Mouse (Mus musculus): Measurements from ENCODE around the gene Nudt13. TPM values are rescaled to one million over a fixed set of nuclear protein-coding genes. Genes with fewer than 3 reads are reported as not detected.
A peak's percentile ranks its signal among the peaks of the same experiment; 100 is the strongest.

Gene Nudt13
- polyA plus RNA-seq, 1 experiment, result 36.6 TPM

DNA sequence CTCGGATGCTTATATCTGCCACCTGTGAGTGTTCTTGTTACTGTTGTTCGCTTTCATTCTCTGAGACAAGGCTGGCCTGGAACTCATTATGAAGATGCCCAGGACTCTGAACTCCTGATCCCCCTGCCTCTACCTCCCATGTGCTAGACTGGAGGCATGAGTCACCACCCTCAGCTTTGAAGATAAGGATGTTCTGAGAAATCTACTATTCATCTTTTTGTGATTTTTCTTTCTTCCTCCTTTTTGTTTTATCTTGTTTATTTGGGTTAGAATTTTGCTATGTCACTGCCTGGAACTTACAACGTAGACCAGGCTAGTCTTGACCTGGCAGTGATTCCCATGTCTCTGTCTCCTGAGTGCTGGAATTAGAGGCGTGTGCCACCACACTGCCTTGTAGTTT is 36.8 kb downstream of the Nudt13 start:
- no peak overlapping the region for H3K4me3 ChIP-seq (ENCODE audit: insufficient read depth, low read length)
- TF ChIP-seq POLR2A (IDR thresholded peaks at IDR 0.05; ENCODE audit: borderline replicate concordance, low read depth, low read length) (no peak), CTCF (IDR thresholded peaks at IDR 0.05; ENCODE audit: low read depth, low read length) (no peak)
- H3K27ac ChIP-seq (ENCODE audit: insufficient read depth, low read depth, low read length), result no peak overlapping the region
- no peaks in the 10 kb centered on the region for H3K4me1 ChIP-seq (ENCODE audit: control insufficient read depth, insufficient read depth, low read length)

DNA sequence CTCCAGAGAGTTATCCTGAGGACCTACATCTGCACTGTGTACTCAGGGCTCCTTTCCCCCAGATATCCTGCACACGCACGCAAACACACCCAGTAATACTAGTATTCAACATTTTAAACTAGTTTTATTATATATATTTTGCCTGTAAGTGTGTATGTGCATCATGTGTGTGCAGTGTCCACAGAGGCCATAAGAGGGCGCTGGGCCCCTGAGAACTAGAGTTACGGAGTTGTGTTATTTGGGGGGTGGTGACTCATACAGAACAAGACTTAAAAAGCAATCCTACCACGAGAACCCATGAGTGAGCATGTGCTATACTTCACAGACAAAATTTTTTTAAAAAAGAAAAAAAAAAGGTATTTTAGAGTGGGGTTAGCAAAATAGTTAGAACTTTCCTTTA is 44.9 kb downstream of the Nudt13 start:
- Histone ChIP-seq H3K4me3 (ENCODE audit: insufficient read depth, low read length) (no peak overlapping the region), H3K27ac (ENCODE audit: insufficient read depth, low read depth, low read length) (no peak overlapping the region), H3K4me1 (ENCODE audit: control insufficient read depth, insufficient read depth, low read length) (no peaks in the 10 kb centered on the region)
- no peak for TF ChIP-seq CTCF (IDR thresholded peaks at IDR 0.05; ENCODE audit: low read depth, low read length)
- TF ChIP-seq POLR2A (IDR thresholded peaks at IDR 0.05; ENCODE audit: borderline replicate concordance, low read depth, low read length), result no peak

DNA sequence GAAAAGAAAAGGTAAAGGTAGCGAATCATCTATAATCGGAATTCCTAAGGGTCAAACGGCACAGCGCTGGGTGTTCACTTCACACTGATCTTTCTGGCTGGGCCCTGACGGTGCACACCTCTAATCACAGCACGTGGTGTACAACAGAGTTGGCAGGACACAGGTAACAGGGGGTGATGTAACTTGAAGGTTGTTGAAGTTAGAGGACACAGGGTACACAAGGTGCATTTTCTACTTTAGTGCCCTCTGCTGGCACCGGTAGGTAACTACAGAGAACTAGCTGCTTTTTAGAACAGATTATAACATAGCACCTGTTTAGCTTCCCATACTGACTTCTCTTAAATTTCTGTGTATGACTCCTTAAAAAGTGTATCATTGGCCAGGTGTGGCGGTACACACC is 45.7 kb downstream of the Nudt13 start:
- Histone ChIP-seq H3K4me1 (ENCODE audit: control insufficient read depth, insufficient read depth, low read length) (no peaks in the 10 kb centered on the region), H3K4me3 (ENCODE audit: insufficient read depth, low read length) (no peak overlapping the region), H3K27ac (ENCODE audit: insufficient read depth, low read depth, low read length) (no peak overlapping the region)
- TF ChIP-seq CTCF (IDR thresholded peaks at IDR 0.05; ENCODE audit: low read depth, low read length) (peak; percentile 64), POLR2A (IDR thresholded peaks at IDR 0.05; ENCODE audit: borderline replicate concordance, low read depth, low read length) (no peak)

DNA sequence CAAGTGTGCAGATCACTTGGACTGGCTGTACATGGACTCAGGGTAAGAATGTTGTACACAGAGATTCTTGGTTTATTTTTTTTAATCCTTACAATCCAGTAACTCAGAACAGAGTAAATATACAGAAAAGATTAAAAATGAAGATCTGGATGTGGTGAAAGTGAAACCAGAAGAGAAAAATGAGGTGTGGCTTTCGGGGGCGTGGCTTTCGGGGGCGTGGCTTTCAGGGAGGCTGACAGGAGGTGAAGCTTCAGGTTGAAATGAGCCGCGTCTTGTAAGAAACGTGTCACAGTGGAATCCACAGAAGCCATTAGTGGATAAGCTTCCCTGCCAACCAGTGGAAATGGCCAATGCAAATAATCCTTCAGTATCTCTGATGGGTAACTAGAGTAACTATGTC is 46.4 kb downstream of the Nudt13 start:
- Histone ChIP-seq H3K4me3 (ENCODE audit: insufficient read depth, low read length) (no peak overlapping the region), H3K4me1 (ENCODE audit: control insufficient read depth, insufficient read depth, low read length) (no peaks in the 10 kb centered on the region), H3K27ac (ENCODE audit: insufficient read depth, low read depth, low read length) (no peak overlapping the region)
- TF ChIP-seq POLR2A (IDR thresholded peaks at IDR 0.05; ENCODE audit: borderline replicate concordance, low read depth, low read length) (no peak), CTCF (IDR thresholded peaks at IDR 0.05; ENCODE audit: low read depth, low read length) (no peak)

DNA sequence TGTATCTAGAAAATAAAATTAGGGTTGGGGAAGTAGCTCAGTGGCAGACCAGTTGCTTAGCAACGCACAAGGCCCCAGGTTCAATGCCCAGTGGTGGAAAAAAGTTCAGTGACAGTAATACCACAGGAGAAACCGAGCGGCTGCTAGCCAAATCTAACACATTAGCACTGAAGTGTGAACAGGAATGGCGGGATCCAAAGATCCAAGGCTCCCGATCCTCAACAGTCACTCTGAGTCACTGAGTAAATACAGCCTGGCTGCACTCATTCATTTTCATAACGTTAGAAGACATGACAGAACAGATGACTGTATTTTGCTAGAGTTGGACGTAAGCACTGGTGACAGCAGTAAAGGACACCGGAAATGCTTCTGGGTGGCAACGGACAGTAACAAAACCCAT is 51.4 kb downstream of the Nudt13 start:
- Histone ChIP-seq H3K4me1 (ENCODE audit: control insufficient read depth, insufficient read depth, low read length) (peaks cover 6% of the 10 kb centered on the region), H3K4me3 (ENCODE audit: insufficient read depth, low read length) (no peak overlapping the region), H3K27ac (ENCODE audit: insufficient read depth, low read depth, low read length) (no peak overlapping the region)
- no peak for TF ChIP-seq POLR2A (IDR thresholded peaks at IDR 0.05; ENCODE audit: borderline replicate concordance, low read depth, low read length)
- TF ChIP-seq CTCF (IDR thresholded peaks at IDR 0.05; ENCODE audit: low read depth, low read length), result no peak

DNA sequence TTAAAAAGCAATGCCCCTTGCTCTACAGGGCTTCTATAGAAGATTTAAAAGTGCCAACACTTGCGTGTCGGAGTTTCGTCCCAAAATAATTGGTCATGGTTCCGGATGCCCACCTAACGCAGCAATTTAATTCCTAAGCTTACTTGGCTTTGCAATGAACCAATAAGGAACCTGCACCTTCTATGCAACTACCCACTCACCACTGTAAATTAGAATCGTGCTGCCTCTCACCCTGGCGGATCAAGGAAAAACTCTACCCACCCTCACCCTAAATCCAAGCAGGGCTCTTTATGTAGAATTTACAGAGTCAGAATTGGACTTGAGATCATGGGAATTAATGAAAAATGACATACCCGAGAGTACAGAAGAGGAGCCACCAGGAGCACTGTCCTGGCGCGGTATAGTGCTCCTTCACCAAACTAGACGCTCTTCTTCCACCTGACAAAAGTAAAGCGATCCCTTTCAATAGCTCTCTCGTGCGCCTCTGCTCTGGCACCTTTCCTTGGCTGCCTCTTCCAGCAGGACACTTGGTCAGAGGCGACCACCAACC is 53.0 kb downstream of the Nudt13 start:
- no peak for TF ChIP-seq POLR2A (IDR thresholded peaks at IDR 0.05; ENCODE audit: borderline replicate concordance, low read depth, low read length)
- no peak for TF ChIP-seq CTCF (IDR thresholded peaks at IDR 0.05; ENCODE audit: low read depth, low read length)
- Histone ChIP-seq H3K4me1 (ENCODE audit: control insufficient read depth, insufficient read depth, low read length) (peaks cover 6% of the 10 kb centered on the region), H3K4me3 (ENCODE audit: insufficient read depth, low read length) (peak overlapping the region; percentile 85), H3K27ac (ENCODE audit: insufficient read depth, low read depth, low read length) (peak overlapping the region; percentile 45)

DNA sequence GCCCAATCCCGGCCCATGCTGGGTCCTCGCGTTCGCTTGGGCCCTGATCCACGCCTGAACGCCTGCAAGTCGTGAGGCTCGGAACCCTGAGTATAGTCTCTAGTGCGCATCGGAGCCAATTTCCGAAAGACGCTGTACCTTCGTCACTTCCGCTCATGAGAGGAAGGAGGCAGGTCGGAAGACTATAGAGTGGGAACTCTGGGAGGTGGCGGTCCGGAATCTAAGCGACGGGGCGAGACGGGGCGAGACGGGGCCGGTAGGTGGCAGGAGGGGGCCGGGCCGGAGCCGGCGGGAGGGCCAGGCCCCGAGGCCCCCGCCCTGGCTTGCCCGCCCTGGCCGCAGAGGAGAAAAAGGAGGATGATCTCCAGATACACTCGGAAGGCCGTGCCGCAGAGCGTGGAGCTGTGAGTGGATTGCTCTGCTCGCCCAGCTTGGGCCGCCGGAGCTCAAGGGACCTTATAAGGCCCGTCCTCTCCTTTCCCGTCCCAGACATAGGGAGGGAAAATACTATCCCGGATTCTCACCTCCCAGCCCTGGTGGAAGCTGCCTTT is 53.6 kb downstream of the Nudt13 start, which contains the start of the genes Ecd and Fam149b:
TSS of gene Ecd (minus strand) at position 131 of the 551 bp plus-strand sequence.
TSS of gene Fam149b (plus strand) at position 172 of the 551 bp plus-strand sequence.
- Histone ChIP-seq H3K4me1 (ENCODE audit: control insufficient read depth, insufficient read depth, low read length) (peaks cover 6% of the 10 kb centered on the region), H3K4me3 (ENCODE audit: insufficient read depth, low read length) (peak within 1 kb of the TSS; percentile 90), H3K27ac (ENCODE audit: insufficient read depth, low read depth, low read length) (peak within 1 kb of the TSS; percentile 70)
- TF ChIP-seq POLR2A (IDR thresholded peaks at IDR 0.05; ENCODE audit: borderline replicate concordance, low read depth, low read length) (no peak), CTCF (IDR thresholded peaks at IDR 0.05; ENCODE audit: low read depth, low read length) (no peak)

DNA sequence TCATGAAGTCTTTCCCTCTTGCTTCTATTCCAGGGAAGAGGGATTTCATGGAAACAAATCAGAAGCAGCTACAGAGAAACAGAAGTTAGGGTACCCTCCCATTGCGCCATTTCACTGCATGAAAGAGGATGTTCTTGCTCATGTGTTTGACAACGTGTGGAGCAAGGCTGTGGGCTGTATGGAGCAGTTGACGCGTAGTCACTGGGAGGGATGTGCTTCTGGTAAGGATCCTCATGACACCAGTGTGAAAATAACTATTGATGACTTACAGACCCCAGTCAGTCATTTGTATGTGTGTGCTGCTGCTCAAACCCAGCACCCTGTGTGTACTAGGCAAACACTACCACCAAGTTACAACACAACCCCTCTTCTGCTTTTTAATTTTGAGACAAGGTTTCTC is 68.7 kb downstream of the Nudt13 start:
- Histone ChIP-seq H3K27ac (ENCODE audit: insufficient read depth, low read depth, low read length) (no peak overlapping the region), H3K4me1 (ENCODE audit: control insufficient read depth, insufficient read depth, low read length) (peaks cover 9% of the 10 kb centered on the region), H3K4me3 (ENCODE audit: insufficient read depth, low read length) (no peak overlapping the region)
- no peak for TF ChIP-seq CTCF (IDR thresholded peaks at IDR 0.05; ENCODE audit: low read depth, low read length)
- TF ChIP-seq POLR2A (IDR thresholded peaks at IDR 0.05; ENCODE audit: borderline replicate concordance, low read depth, low read length), result no peak

Other genes with a start within 250 kb of the Nudt13 start
- 9.4 and 9.8 TPM in 2 replicates for gene Saysd1, start 156.2 kb upstream of the Nudt13 start, polyA plus RNA-seq (2012; ENCODE audit: insufficient read depth, insufficient read length, missing spikeins)
- gene Kcnk5, start 112.9 kb upstream of the Nudt13 start, polyA plus RNA-seq (2012; ENCODE audit: insufficient read depth, insufficient read length, missing spikeins), result 0.16 and 0.45 TPM in 2 replicates
- not detected in 2 replicates for gene Kcnk16, start 25.5 kb upstream of the Nudt13 start, polyA plus RNA-seq (2012; ENCODE audit: insufficient read depth, insufficient read length, missing spikeins)
- 25.0 and 29.4 TPM in 2 replicates for gene Ecd, start 53.4 kb downstream of the Nudt13 start, polyA plus RNA-seq (2012; ENCODE audit: insufficient read depth, insufficient read length, missing spikeins)
- 21.4 and 30.6 TPM in 2 replicates for gene Fam149b, start 53.5 kb downstream of the Nudt13 start, polyA plus RNA-seq (2012; ENCODE audit: insufficient read depth, insufficient read length, missing spikeins)
- 42.3 and 49.4 TPM in 2 replicates for gene Dnajc9, start 94.2 kb downstream of the Nudt13 start, polyA plus RNA-seq (2012; ENCODE audit: insufficient read depth, insufficient read length, missing spikeins)
- gene Mrps16, start 98.9 kb downstream of the Nudt13 start, polyA plus RNA-seq (2012; ENCODE audit: insufficient read depth, insufficient read length, missing spikeins), result 37.0 and 37.5 TPM in 2 replicates
- not detected in 2 replicates for gene Cfap70, start 157.5 kb downstream of the Nudt13 start, polyA plus RNA-seq (2012; ENCODE audit: insufficient read depth, insufficient read length, missing spikeins)
- 140 and 141 TPM in 2 replicates for gene Anxa7, start 185.4 kb downstream of the Nudt13 start, polyA plus RNA-seq (2012; ENCODE audit: insufficient read depth, insufficient read length, missing spikeins)
- 1.9 and 2.4 TPM in 2 replicates for gene Mss51, start 202.2 kb downstream of the Nudt13 start, polyA plus RNA-seq (2012; ENCODE audit: insufficient read depth, insufficient read length, missing spikeins)